Mouse (Mus musculus) CD4-positive helper T cell, adult 2 months (primary cell): ENCODE results near the gene Dgkz.

ENCODE experiments used
- DNase-seq: peaks from one replicate; pipeline ENCODE4 v3.0.0-alpha.2; 2012; ENCODE audit warnings: low read depth, missing footprints, low spot score

Gene Dgkz

DNA sequence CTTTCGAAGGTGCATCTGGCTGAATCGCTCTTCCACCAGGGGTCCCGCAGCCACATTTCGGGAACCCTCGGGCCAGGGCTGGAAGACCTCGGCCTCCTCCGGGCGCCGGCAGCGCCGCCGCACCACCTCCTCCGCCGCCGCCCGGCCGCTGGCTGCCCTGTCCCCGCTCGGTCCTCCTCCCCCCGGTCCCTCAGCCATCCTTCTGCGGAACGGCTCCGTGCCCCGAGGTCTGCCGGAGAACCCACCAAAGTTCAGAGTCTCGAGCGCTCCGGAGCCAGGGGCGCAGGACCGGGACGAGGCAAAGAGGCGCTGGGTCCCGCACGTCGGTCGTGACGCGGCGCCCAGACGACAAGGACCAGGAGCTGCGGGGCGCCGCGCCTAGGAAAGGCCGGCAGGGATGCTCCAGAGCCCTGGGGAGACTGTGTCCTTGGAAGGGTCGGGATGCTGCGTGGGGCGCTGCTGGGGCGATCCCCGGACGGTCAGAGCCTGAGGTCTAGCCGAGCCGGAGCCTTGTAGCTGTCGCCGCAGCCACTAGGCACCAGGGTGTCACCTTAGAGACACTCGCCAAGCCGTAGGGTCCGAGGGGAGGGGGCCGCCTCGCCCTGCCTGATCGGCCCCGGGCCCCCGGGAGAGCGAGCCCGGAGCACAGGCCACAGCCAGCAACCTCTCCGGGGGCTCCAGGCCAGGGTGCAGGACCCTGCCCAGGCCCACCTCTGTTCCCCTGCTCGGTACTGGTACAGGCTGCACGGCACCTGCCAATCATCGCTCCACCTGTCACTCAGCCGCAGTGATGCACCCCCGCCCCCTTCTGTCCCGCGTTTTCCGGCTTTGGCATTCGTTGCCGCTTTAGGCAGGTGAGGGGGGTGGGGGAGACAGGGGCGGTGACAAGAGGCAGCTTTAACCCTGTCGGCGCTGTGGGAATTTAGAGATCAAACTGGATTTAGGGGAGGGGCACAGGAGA, at the start of gene Dgkz:
Gene Dgkz, minus strand, starts transcription at position 284 of the 961 bp plus-strand sequence.
- DNase-seq, result peak; percentile 72

GRCm38 (mm10) chr2:92025202-92025601, 49.5 kb upstream of the Dgkz start:
- no peak for DNase-seq

GRCm38 (mm10) chr2:92024274-92024672, 48.6 kb upstream of the Dgkz start, which contains the start of gene Creb3l1:
Gene Creb3l1, minus strand, starts transcription at chr2:92024502.
- DNase-seq, result peak; percentile 44

- DNase-seq, result peak; percentile 32
These were observed 48.0 kb upstream of the Dgkz start for GRCm38 (mm10) chr2:92023362-92024273.

GRCm38 (mm10) chr2:92020676-92021265, 45.1 kb upstream of the Dgkz start:
- no peak for DNase-seq

GRCm38 (mm10) chr2:92017440-92017839, 41.8 kb upstream of the Dgkz start:
- DNase-seq, result no peak

DNA sequence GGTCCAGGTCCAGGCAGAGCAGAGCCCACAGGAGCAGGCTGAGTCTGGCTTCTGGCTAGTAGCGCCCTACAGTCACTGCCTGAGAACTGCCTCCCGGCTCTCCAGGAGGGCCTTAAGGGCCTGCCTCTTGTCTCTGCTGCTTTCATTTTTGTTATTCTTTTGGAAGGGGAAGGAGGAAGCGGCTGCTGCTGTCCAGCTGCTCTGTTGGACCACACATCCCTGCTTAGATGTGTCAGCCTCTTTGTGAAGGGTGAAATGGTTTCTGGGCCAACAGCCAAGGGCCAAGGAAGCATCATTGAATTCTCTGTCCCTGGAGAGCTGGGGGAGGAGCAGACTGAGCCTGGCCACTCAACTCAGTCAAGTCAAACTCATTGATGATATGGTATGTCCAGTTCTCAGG, 41.3 kb upstream of the Dgkz start:
- no peak for DNase-seq

GRCm38 (mm10) chr2:92014891-92015290, 39.2 kb upstream of the Dgkz start:
- DNase-seq, result no peak

GRCm38 (mm10) chr2:92014248-92014647, 38.6 kb upstream of the Dgkz start:
- no peak for DNase-seq

DNA sequence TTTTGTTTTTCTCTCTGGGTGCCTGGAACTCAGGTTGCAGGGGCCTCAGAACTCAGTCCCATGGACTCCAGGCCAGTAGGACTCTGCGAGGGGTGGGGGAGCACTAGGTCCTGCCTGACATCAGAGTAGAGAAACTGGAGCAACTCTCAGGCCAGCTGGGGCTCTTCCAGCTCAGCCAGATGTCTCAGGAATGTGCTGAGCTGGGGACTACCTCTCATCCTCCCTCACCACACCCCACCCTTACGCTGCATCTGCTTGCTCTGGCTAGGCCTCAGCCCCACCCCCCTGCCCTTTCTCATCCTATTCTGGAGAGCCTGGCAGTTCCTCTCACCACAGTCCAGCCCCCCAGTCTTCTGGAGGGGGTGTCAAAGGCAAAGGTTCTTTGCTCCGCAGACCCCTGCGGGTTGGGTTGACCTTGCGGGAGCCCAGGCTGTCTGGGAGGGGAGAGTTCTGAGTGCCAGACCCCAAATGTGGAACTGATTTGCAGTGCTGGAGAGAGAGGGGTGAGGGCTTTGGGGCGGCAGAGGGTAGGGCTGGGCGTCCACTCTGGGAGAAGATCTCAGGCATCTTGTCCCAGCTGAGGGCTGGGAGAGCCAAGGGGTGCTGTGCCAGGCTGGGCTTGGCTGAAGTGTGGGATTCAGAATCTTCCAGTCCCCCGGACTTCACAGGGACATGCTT, 37.2 kb upstream of the Dgkz start:
- no peak for DNase-seq

GRCm38 (mm10) chr2:92011424-92012353, 36.0 kb upstream of the Dgkz start:
- no peak for DNase-seq

GRCm38 (mm10) chr2:92008623-92009404, 33.1 kb upstream of the Dgkz start:
- DNase-seq, result no peak

GRCm38 (mm10) chr2:92007933-92008622, 32.4 kb upstream of the Dgkz start:
- DNase-seq, result peak; percentile 95

- DNase-seq, result no peak
These were observed 31.6 kb upstream of the Dgkz start for GRCm38 (mm10) chr2:92006983-92007921.

DNA sequence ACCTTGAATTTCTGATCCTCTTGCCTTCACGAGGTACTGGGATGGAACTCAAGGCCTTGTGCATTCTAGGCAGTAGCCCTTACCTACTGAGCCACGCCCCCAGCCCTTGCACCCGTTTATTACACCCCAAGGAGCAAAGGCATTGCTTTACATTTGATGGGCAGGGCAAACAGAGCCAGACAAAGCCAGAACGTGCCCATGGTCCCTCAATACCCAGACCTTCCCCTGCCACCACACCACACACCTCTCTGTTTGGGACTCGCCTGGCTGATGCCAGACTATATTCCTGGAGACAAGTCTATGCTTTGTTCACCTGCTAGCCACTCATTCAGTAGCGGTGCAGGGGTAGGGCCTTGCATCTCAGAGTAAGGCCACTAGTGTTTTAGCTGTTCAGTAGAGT, 30.8 kb upstream of the Dgkz start:
- no peak for DNase-seq

DNA sequence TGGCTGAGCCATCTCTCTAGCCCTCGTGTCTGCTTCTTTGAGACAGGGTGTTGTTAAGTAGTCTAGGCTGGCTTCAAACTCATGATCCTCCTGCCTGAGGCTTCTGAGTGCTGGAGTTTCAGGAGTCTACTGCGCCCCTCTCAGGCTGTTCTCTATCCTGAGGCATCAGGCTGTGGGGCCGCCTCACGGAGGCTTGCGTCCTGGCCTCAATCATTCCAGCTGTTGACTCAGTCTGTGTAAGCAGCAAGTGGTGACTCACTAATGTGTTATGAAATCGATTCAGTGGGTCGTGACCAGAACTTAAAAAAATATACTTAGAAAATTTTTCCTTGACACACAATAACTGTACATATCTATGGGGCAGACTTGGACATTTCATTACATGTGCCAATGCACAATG, 29.0 kb upstream of the Dgkz start:
- no peak for DNase-seq

GRCm38 (mm10) chr2:91997905-91998608, 22.4 kb upstream of the Dgkz start:
- DNase-seq, result no peak
